Mouse (Mus musculus) forebrain, embryonic 15.5 days (tissue): Measurements from ENCODE around the gene Trim41. TPM values are rescaled to one million over a fixed set of nuclear protein-coding genes. Genes with fewer than 3 reads are reported as not detected.
"Not testable (repeated sequence)": the region's sequence is repeated elsewhere in the genome, so short reads cannot be mapped to it uniquely, and the experiment has no call there.

ENCODE experiments used
- ATAC-seq: fragments of 200-750 bp; cut with Nextera tagmentation; replicated peaks from 2 replicates; pipeline ENCODE4 v1.8.0; 2017; ENCODE audit warnings: mild to moderate bottlenecking, moderate TSS enrichment, moderate library complexity
- H3K27ac ChIP-seq: fragments of 300-500 bp; sonication (generic); replicated peaks from 2 replicates; pipeline ENCODE4 v1.5.1; 2015; ENCODE audit warnings: mild to moderate bottlenecking, inconsistent platforms
- H3K27me3 ChIP-seq: fragments of 300-500 bp; sonication (generic); 2 replicates; pipeline ENCODE4 v1.6.1; 2015; ENCODE audit warnings: inconsistent platforms
- H3K36me3 ChIP-seq: fragments of 300-500 bp; sonication (generic); 2 replicates; pipeline ENCODE4 v1.6.1; 2015; ENCODE audit warnings: mild to moderate bottlenecking, inconsistent platforms
- H3K4me1 ChIP-seq: fragments of 300-500 bp; sonication (generic); 2 replicates; pipeline ENCODE4 v1.6.1; 2015; ENCODE audit warnings: inconsistent platforms
- H3K4me2 ChIP-seq: fragments of 300-500 bp; sonication (generic); replicated peaks from 2 replicates; pipeline ENCODE4 v1.6.1; 2015; ENCODE audit warnings: mild to moderate bottlenecking, inconsistent platforms
- H3K4me3 ChIP-seq: fragments of 300-500 bp; sonication (generic); 2 replicates; pipeline ENCODE4 v1.5.1; 2015; ENCODE audit warnings: mild to moderate bottlenecking, inconsistent platforms
- H3K9ac ChIP-seq: fragments of 300-500 bp; sonication (generic); replicated peaks from 2 replicates; pipeline ENCODE4 v1.6.1; 2015; ENCODE audit warnings: mild to moderate bottlenecking, inconsistent platforms
- H3K9me3 ChIP-seq: fragments of 300-500 bp; sonication (generic); 2 replicates; pipeline ENCODE4 v1.6.1; 2016; ENCODE audit warnings: inconsistent platforms
- WGBS: fragments of 180-500 bp; shearing (Covaris S2); methylation state at CpG from one replicate; pipeline ENCODE4 v1.1.7; 2015; ENCODE audit warnings: mixed read lengths; 5-methylcytosine and 5-hydroxymethylcytosine counted together
- polyA plus RNA-seq: library from polyadenylated mRNA; unstranded; fragments of >200 nt; fragmentation: Nextera tagmentation; extraction: Ambion mirVana; gene quantifications from 2 replicates; pipeline ENCODE4 v1.2.1, GENCODE M21; 2015

Trim41 gene
- polyA plus RNA-seq, 1 experiment from 2014 or later: 6.3 TPM

GRCm38 (mm10) chr11:48795221-48795620 is 21.9 kb downstream of the Trim41 start:
- Histone ChIP-seq H3K36me3 (no peaks in the 10 kb centered on the region), H3K4me1 (peaks cover 22% of the 10 kb centered on the region), H3K9ac (no peak overlapping the region), H3K27me3 (no peaks in the 10 kb centered on the region), H3K4me2 (no peak overlapping the region), H3K4me3 (no peak overlapping the region), H3K9me3 (no peaks in the 10 kb centered on the region), H3K27ac (no peak overlapping the region)
- no peak for ATAC-seq
- 87% methylated on average over 7 of the region's 7 CpGs for WGBS

GRCm38 (mm10) chr11:48793184-48793583 is 24.0 kb downstream of the Trim41 start:
- H3K4me1 ChIP-seq: peaks cover 14% of the 10 kb centered on the region
- 99% methylated on average over 3 of the region's 3 CpGs for WGBS

GRCm38 (mm10) chr11:48791894-48792293 is 25.3 kb downstream of the Trim41 start:
- not testable (repeated sequence) for H3K27me3 ChIP-seq, ATAC-seq
- WGBS: 88% methylated on average over 9 of the region's 9 CpGs

More at GRCm38 (mm10) chr11:48793184-48793583, 24.0 kb downstream of the Trim41 start:
- H3K4me2 ChIP-seq: no peak overlapping the region
- H3K9me3 ChIP-seq: no peaks in the 10 kb centered on the region
- H3K36me3 ChIP-seq: no peaks in the 10 kb centered on the region
- H3K27me3 ChIP-seq: no peaks in the 10 kb centered on the region
- no peak overlapping the region for H3K9ac ChIP-seq
- no peak overlapping the region for H3K27ac ChIP-seq
- no peak overlapping the region for H3K4me3 ChIP-seq
- ATAC-seq: no peak

GRCm38 (mm10) chr11:48790946-48791345 is 26.2 kb downstream of the Trim41 start:
- Histone ChIP-seq H3K27ac (no peak overlapping the region), H3K4me3 (no peak overlapping the region), H3K4me2 (no peak overlapping the region), H3K9me3 (no peaks in the 10 kb centered on the region), H3K9ac (no peak overlapping the region), H3K36me3 (no peaks in the 10 kb centered on the region), H3K27me3 (no peaks in the 10 kb centered on the region), H3K4me1 (peaks cover 12% of the 10 kb centered on the region)
- 75% methylated on average over 8 of the region's 8 CpGs for WGBS
- ATAC-seq: no peak

More at GRCm38 (mm10) chr11:48791894-48792293, 25.3 kb downstream of the Trim41 start:
- H3K4me1 ChIP-seq: peaks cover 12% of the 10 kb centered on the region
- not testable (repeated sequence) for H3K9me3 ChIP-seq, H3K27ac ChIP-seq, H3K36me3 ChIP-seq, H3K9ac ChIP-seq, H3K4me2 ChIP-seq, H3K4me3 ChIP-seq

GRCm38 (mm10) chr11:48789973-48790823 is 27.0 kb downstream of the Trim41 start:
- WGBS: 16% methylated on average over 20 of the region's 20 CpGs
- Histone ChIP-seq H3K27ac (no peak overlapping the region), H3K4me1 (peaks cover 12% of the 10 kb centered on the region), H3K36me3 (no peaks in the 10 kb centered on the region), H3K27me3 (no peaks in the 10 kb centered on the region), H3K9me3 (no peaks in the 10 kb centered on the region), H3K4me2 (peak overlapping the region; percentile 33), H3K9ac (0 out of 2 replicates have a peak overlapping the region, but pooled peaks have one; percentile 8), H3K4me3 (no peak overlapping the region)
- peak; percentile 57; the same call in 1 of the 2 replicates for ATAC-seq

- ATAC-seq: no peak
- 89% methylated on average over 5 of the region's 5 CpGs for WGBS
Measured at GRCm38 (mm10) chr11:48789215-48789614, 27.9 kb downstream of the Trim41 start.

GRCm38 (mm10) chr11:48788311-48789089 is 28.7 kb downstream of the Trim41 start:
- Histone ChIP-seq H3K4me3 (peak overlapping the region; percentile 47), H3K36me3 (no peaks in the 10 kb centered on the region), H3K27me3 (no peaks in the 10 kb centered on the region), H3K27ac (peak overlapping the region; percentile 66), H3K9ac (peak overlapping the region; percentile 58), H3K9me3 (no peaks in the 10 kb centered on the region), H3K4me1 (peaks cover 12% of the 10 kb centered on the region), H3K4me2 (peak overlapping the region; percentile 51)
- 5% methylated on average over 16 of the region's 16 CpGs for WGBS
- peak; percentile 81 for ATAC-seq

More at GRCm38 (mm10) chr11:48789215-48789614, 27.9 kb downstream of the Trim41 start:
- Histone ChIP-seq H3K9me3 (no peaks in the 10 kb centered on the region), H3K4me3 (peak overlapping the region; percentile 47; the same call in 1 of the 2 replicates), H3K4me2 (no peak overlapping the region; the same call in 1 of the 2 replicates), H3K9ac (no peak overlapping the region), H3K4me1 (peaks cover 12% of the 10 kb centered on the region), H3K27ac (no peak overlapping the region), H3K27me3 (no peaks in the 10 kb centered on the region), H3K36me3 (no peaks in the 10 kb centered on the region)

- Histone ChIP-seq H3K27me3 (no peaks in the 10 kb centered on the region), H3K9me3 (no peaks in the 10 kb centered on the region), H3K4me3 (peak overlapping the region; percentile 47), H3K4me1 (peaks cover 12% of the 10 kb centered on the region), H3K27ac (peak overlapping the region; percentile 66; the same call in 1 of the 2 replicates), H3K4me2 (peak overlapping the region; percentile 51), H3K36me3 (no peaks in the 10 kb centered on the region), H3K9ac (peak overlapping the region; percentile 58)
- WGBS: 50% methylated on average over 10 of the region's 10 CpGs
- peak; percentile 71 for ATAC-seq
Measured at GRCm38 (mm10) chr11:48787455-48788211, 29.5 kb downstream of the Trim41 start.

GRCm38 (mm10) chr11:48782243-48782642 is 34.9 kb downstream of the Trim41 start:
- no peaks in the 10 kb centered on the region for H3K4me1 ChIP-seq
- no peaks in the 10 kb centered on the region for H3K9me3 ChIP-seq
- no peak for ATAC-seq
- H3K27me3 ChIP-seq: no peaks in the 10 kb centered on the region
- H3K4me2 ChIP-seq: no peak overlapping the region
- no peak overlapping the region for H3K4me3 ChIP-seq
- 84% methylated on average over 4 of the region's 4 CpGs for WGBS
- no peaks in the 10 kb centered on the region for H3K36me3 ChIP-seq
- H3K27ac ChIP-seq: no peak overlapping the region
- no peak overlapping the region for H3K9ac ChIP-seq

- Histone ChIP-seq H3K9me3 (no peaks in the 10 kb centered on the region), H3K27ac (no peak overlapping the region), H3K36me3 (no peaks in the 10 kb centered on the region), H3K4me2 (no peak overlapping the region), H3K9ac (no peak overlapping the region), H3K27me3 (no peaks in the 10 kb centered on the region), H3K4me1 (peaks cover 2% of the 10 kb centered on the region), H3K4me3 (no peak overlapping the region)
- 37% methylated on average over 7 of the region's 7 CpGs for WGBS
- ATAC-seq: no peak
Measured at GRCm38 (mm10) chr11:48779450-48779849, 37.7 kb downstream of the Trim41 start.

- Histone ChIP-seq H3K4me1 (peaks cover 6% of the 10 kb centered on the region), H3K9ac (no peak overlapping the region), H3K4me2 (no peak overlapping the region), H3K27ac (no peak overlapping the region), H3K36me3 (no peaks in the 10 kb centered on the region), H3K27me3 (no peaks in the 10 kb centered on the region), H3K9me3 (no peaks in the 10 kb centered on the region), H3K4me3 (no peak overlapping the region)
- no peak for ATAC-seq
- 89% methylated on average over 9 of the region's 9 CpGs for WGBS
Measured at GRCm38 (mm10) chr11:48777303-48777702, 39.9 kb downstream of the Trim41 start.
